Mouse (Mus musculus) erythroid progenitor cell, adult 5-6 weeks (primary cell): ENCODE results near the gene Ubr7. TPM values are rescaled to one million over a fixed set of nuclear protein-coding genes. Genes with fewer than 3 reads are reported as not detected.

Experiments used
- ATAC-seq: replicated peaks from 2 replicates; pipeline ENCODE4 v1.8.0; 2016; ENCODE audit warnings: moderate number of reproducible peaks, mild to moderate bottlenecking, moderate TSS enrichment, inconsistent platforms; ENCODE audit not compliant: poor library complexity, low FRiP score, severe bottlenecking
- total RNA-seq, 2 experiments: library from RNA; stranded (forward) in 1 of 2; stranded (reverse) in 1 of 2; fragments of 150-400 nt in 1 of 2; fragments of 186-747, 209-891 nt in 1 of 2; gene quantifications; 2 replicates each; pipeline versions ENCODE4 v1.2.3 to v1.2.4; 2015 to 2017; ENCODE audit warnings: low replicate concordance in 2 of 2

Ubr7 gene
- total RNA-seq, 2 experiments from 2014 or later: 13.8 to 15.5 TPM

GRCm38 (mm10) chr12:102742056-102742455 is 15.7 kb upstream of the Ubr7 start:
- no peak for ATAC-seq

GRCm38 (mm10) chr12:102743036-102743588 is 14.7 kb upstream of the Ubr7 start:
- ATAC-seq: peak; percentile 72

GRCm38 (mm10) chr12:102743589-102744574 is 13.9 kb upstream of the Ubr7 start, which contains the start of the genes Moap1 and Tmem251:
TSS of gene Moap1 (minus strand) at chr12:102743661.
TSS of gene Tmem251 (plus strand) at chr12:102743762.
- ATAC-seq: peak; percentile 97

- ATAC-seq: no peak
These were observed 12.9 kb upstream of the Ubr7 start for GRCm38 (mm10) chr12:102744839-102745238.

GRCm38 (mm10) chr12:102748256-102748655 is 9.5 kb upstream of the Ubr7 start:
- ATAC-seq: no peak

- no peak for ATAC-seq
These were observed 1.5 kb upstream of the Ubr7 start for GRCm38 (mm10) chr12:102756304-102756703.

GRCm38 (mm10) chr12:102757055-102757688 is 595 bp upstream of the Ubr7 start:
- peak; percentile 77 for ATAC-seq

GRCm38 (mm10) chr12:102758403-102758756 is 613 bp downstream of the Ubr7 start, which contains the start of gene Gm20604:
TSS of gene Gm20604 (minus strand) at chr12:102758672.
- ATAC-seq: no peak

GRCm38 (mm10) chr12:102758936-102759335 is 1.2 kb downstream of the Ubr7 start:
- ATAC-seq: no peak

- no peak for ATAC-seq
These were observed 3.9 kb downstream of the Ubr7 start for GRCm38 (mm10) chr12:102761668-102762067.

- no peak for ATAC-seq
These were observed 5.9 kb downstream of the Ubr7 start for GRCm38 (mm10) chr12:102763696-102764095.

GRCm38 (mm10) chr12:102769000-102769399 is 11.2 kb downstream of the Ubr7 start:
- ATAC-seq: no peak

GRCm38 (mm10) chr12:102771601-102772000 is 13.8 kb downstream of the Ubr7 start:
- no peak for ATAC-seq

GRCm38 (mm10) chr12:102772676-102773075 is 14.9 kb downstream of the Ubr7 start:
- ATAC-seq: no peak

- ATAC-seq: no peak
These were observed 18.3 kb downstream of the Ubr7 start for GRCm38 (mm10) chr12:102776035-102776434.

GRCm38 (mm10) chr12:102778151-102778550 is 20.4 kb downstream of the Ubr7 start:
- ATAC-seq: no peak

- ATAC-seq: no peak
These were observed 21.7 kb downstream of the Ubr7 start for GRCm38 (mm10) chr12:102779452-102779851.

- no peak for ATAC-seq
These were observed 25.1 kb downstream of the Ubr7 start for GRCm38 (mm10) chr12:102782841-102783240.

- 0 out of 2 replicates have a peak, but pooled peaks have one; percentile 39 for ATAC-seq
These were observed 27.3 kb downstream of the Ubr7 start for GRCm38 (mm10) chr12:102784899-102785592.

- ATAC-seq: no peak
These were observed 27.8 kb downstream of the Ubr7 start for GRCm38 (mm10) chr12:102785593-102785985.
